Mouse (Mus musculus) layer of hippocampus, adult 11-12 months (tissue): ENCODE measurements around the gene Tent4b.

Source experiments
- DNase-seq: peaks from one replicate; pipeline ENCODE4 v3.0.0; 2022; ENCODE audit warnings: low spot score

Tent4b gene

DNA sequence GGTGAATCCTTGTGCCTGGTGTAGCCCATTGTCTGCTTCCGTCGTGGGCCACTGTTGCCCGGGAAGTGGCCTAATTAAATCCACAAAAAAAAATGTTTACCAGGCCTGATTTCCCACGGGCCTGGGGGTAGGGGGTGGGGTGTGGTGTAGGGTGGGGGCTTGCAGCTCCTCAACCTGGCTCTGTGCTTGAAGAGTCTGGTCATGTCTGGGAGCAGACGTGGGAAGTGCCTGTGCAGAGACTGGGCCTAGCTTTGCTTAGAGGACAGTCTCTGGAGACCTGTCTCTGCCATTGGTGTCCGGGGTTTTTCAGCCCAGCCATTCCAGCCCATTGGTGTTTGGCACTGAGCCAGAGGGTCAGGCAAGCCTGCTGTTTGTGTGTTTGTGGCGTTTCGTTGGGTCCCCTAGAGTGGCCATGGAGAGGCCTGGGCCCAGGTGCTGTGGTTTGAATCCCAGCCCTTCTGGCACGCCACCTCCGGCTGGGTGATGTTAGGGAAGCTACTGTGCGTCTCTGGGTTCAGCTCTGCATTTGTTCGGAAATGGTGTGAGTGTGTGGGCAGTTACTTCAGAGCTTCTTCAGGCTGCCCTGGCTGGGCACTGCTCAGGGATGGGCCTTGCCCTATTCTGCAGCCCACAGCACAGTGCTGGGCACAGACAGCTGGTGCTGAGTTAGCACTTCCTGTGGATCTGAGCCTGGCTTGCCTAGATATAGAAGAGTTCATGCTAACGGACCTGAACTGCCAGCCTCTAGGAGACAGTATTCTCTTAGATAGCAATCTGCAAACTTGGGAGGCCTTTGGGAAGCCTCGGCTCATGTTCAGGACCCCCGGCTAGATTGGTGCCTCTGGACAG is 102.8 kb downstream of the Tent4b start:
- DNase-seq: no peak

DNA sequence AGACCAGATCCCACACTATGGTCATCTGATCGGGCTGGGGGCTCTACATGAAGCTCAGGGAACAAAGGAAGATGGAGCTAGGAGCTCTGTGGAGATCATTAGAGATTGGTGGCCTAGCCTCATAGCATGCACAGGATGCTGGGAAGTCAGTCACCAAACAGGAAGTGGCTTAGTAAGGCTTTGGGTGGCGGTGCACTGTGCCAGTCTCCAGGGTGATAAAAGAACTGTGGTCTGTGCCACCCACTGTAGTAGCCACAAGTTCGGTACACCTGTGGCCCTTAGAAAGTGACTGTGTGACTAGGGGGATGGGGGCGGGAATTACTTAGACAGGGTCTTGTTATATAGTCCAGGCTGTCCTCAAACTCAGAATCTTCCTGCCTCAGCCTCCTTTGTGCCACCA is 106.8 kb downstream of the Tent4b start:
- no peak for DNase-seq

DNA sequence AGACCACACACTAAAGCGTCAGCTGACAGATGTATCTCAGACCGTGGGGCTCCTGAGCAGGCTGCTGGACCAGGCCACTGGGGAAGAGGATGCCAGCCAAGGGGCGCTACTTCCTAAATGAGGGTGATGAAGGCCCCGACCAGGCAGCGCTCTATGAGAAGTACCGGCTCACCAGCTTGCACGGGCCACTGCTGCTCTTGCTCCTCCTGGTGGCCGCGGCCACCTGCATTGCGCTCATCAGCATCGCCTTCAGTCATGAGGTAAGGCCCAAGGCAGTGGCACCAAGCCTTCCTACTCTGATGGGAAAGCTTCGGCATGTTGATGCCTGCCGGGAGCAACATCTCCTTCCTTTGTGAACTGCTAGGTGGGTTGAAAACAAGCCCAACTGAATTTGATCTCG is 107.5 kb downstream of the Tent4b start:
- DNase-seq: no peak

DNA sequence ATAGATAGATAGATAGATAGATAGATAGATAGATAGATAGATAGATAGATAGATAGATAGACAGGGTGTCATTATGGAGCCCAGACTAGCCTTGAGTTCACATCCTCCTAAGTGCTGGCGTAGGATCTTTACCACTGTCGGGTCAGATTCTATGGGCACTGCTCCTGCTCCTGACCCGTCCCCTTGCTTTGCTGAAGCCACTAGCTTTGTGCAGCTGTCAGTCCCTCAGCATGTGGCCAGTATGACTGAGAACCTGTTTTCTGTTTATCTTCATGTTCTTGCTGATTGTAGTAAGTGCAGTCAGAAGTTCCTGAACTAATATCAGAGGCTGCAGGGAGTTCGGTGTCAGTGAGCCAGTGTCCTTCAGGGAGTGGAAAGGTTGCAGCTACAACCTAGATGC is 108.7 kb downstream of the Tent4b start:
- no peak for DNase-seq
